Mouse (Mus musculus): Measurements from ENCODE around the gene Trim75. TPM values are rescaled to one million over a fixed set of nuclear protein-coding genes. Genes with fewer than 3 reads are reported as not detected.
"Not testable (repeated sequence)": the region's sequence is repeated elsewhere in the genome, so short reads cannot be mapped to it uniquely, and the experiment has no call there.

Gene Trim75
- total RNA-seq (2021): not detected

DNA sequence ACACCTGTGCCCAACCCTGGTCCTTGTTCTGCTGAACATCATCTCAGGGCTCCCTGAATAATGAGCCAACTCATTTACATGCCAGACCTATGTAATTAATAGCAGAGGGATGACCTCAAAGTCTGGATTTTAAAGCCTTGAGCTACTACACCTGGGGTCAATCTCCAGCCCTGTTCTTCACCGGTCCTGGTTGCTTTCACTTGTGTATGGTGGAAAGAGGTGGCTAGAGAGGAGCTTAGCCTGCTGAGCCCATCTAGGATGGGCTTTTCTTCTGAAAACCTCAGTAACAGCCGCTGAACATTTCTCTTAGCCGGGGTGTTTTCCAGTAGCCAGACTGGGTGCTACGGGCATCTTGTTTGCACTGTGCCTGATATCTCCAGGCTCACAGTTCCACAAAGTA is at the start of gene Trim75:
TSS of gene Trim75 (minus strand) at position 101 of the 400 bp plus-strand sequence.
- intact Hi-C loops (cut with DNase I): no loop called here
- DNase-seq: no peak

DNA sequence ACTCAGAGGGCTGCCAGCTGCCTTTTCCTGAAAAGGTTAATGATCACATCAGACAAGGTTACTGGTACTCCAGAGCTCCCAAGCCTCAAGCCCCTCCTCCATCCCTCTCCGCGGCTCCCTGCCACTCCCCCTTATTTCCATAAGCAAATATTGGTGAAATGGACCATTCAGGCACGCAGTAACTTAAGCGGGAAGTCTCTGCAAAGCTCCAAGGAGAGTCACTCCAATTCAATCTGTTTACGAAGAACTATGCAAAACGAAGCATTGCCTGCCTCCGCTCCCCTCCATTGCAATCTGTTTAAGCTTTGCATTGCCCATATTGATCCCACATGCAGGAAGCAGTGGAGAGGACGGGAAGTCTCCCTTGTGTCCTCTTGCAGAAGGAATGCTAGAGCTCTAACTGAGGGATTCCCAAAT is 49.5 kb upstream of the Trim75 start, which contains the start of gene Apela:
TSS of gene Apela (minus strand) at position 220 of the 417 bp plus-strand sequence.
- intact Hi-C loops (cut with DNase I): no loop called here
- peak in 1 of 2 experiments; percentile 1 for DNase-seq

DNA sequence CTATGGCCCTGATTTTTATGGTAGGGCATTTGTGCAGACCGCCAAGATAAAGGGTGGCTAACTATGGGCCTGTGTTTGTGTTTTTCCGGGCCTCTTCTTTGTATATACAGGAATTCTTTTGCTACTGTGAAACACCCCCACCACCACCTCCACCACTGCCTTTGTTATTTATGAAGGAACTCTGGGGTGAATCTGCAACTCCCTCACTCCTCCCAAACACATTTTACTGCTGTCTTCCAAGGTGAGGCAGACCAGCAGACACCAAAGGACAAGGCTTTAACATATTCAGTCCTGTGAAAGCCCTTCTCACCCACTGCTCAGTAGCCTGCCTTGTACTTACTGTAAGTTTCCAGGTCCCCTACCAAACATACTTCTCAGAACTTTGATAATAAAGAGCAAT is 46.5 kb upstream of the Trim75 start:
- intact Hi-C loops (cut with DNase I): no loop called here
- DNase-seq: no peak

DNA sequence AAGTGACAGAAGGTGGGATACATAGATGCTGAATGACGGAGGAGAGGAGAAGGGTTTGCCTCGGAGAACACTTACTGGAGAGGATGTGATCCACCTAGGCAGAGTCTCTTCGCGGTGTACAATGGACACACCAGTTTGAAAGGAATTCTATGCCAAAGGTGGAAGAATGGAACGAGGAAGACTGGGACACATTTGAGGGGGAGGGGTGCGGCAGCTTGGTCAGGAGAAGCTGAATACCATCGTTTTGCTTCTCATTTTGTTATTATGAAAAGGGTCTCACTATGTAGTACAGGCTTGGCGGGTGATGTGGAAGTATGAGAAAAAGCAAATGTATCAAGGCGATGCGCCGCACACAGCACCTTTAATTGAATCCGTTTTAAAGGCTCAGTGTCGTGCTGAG is 45.4 kb upstream of the Trim75 start:
- DNase-seq: no peak
- intact Hi-C loops (cut with DNase I): no loop called here

DNA sequence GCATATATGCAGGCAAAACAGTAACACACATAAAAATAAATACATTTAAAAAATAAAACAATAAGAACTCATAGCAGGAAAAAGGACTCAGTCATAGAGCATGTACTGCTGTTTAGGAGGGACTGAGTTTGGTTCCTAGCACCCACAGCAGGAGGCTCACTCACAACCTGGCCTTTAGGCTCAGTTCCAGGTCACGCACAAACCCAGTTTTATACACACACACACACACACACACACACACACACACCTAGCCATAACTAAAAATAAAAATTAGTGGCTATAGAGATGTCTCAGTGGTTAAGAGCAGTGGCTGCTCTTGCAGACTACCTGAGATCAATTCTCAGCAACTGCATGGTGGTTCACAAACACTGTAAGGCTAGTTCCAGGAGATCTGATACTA is 44.5 kb upstream of the Trim75 start:
- intact Hi-C loops (cut with DNase I): loop anchor here (1.0 kb wide), 1 partner anchor 31 kb away; no protein-coding TSS in a partner anchor
- no peak for DNase-seq

DNA sequence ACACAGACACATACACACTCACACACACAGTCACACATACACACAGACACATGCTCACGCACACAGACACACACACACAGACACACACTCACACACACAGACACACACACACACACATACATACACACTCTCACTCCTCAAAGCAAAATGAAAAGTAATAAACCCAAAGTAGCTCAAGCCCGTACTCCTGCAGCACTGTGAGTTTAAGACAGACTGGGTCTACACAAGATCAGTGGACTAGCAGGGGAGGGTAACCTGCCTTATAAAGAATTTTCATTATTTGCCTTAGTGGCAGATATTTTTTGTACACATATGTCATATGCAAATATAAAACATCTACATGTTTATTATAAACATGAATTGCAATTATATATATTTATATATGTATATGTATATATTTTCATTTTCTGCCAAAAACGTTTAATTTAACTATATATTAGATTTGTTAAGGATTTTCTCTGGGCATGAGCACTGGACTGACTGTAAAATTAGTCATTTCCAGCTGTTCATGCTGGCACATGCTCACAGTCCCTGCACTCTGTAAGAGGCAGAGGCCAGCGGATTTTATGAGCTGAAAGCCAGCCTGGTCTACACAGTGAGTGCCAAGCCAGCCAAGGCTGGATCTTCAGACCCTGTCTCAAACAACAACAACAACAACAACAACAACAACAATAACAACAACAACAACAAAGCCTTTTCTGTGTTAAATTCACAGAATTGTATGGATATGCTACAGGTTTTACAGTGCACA is 43.3 kb upstream of the Trim75 start:
- intact Hi-C loops (cut with DNase I): no loop called here

DNA sequence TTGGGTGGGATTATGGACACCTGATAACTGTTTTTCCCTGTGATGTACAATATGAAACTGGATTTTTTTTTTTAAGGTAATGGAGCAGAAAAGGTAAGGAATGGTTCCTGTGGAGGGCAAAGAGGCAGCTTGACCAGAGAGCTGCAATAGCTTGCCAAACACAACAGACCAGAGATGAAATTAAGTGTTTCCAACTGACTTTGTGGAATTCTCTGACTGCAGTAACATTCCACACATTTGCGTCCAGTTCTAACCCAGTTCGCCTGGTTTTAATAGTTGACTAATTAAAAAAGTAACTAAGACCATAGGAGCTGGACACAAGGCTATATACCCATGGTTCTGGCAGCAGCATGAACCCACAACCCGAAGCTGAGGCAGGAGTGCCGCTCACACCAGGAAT is 42.1 kb upstream of the Trim75 start:
- intact Hi-C loops (cut with DNase I): no loop called here
- no peak for DNase-seq

More for the DNA sequence above, 43.3 kb upstream of the Trim75 start:
- no peak for DNase-seq

DNA sequence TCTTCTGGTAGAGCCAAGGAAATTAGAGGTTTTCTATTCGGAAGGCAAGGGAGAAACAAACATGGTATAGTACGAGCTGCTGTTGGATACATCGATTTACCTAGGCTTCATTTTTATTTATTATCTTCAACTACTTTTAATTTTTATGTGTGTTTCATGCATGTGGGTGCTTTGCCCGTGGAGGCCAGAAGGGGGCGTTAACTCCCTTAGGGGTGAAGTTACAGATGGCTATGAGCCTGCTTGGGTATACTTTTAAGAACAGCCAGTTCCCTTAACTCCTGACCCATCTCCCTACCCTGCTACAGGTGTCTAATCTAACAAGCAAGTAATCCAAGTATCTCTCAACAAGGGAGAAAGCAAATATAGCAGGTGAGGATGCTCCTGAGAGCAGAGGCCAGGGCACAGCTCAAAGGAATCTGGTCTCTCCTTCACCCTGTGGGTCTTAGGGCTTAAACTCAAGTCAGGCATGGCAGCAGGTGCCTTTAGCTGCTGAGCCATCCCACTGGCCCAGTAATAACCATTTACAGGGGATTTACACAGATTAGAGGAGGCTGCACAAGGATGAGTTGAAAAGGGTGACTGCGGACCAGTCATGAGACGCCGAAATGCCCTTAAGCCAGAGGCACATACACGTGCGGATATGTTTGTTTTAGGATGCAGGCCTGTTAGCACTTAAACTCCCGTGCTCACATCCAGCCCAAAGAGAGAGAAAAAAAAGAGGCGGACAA is 41.5 kb upstream of the Trim75 start:
- no peak for DNase-seq
- intact Hi-C loops (cut with DNase I): no loop called here

DNA sequence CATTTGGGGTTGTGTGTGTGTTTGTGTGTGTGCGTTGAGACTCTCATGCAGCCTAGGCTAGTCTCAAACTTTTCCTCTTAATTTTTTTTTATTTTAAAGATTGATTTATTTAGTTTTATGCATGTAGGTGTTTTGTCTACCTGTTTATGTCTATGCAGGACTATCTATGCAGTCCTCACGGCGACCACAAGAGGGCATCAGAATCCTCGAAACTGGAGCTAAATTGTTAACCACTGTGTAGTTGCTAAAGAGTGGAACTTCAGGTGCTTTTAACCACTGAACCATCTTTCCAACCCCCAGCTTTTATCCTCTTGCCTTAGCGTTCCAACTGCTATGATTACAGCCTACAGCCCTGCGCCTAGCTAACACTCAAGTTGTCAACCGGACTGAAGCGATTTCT is 34.9 kb upstream of the Trim75 start:
- peak; percentile 26 to 68 for DNase-seq
- intact Hi-C loops (cut with DNase I): loop anchor here (1.0 kb wide), 1 partner anchor 88 kb away; no protein-coding TSS in a partner anchor

DNA sequence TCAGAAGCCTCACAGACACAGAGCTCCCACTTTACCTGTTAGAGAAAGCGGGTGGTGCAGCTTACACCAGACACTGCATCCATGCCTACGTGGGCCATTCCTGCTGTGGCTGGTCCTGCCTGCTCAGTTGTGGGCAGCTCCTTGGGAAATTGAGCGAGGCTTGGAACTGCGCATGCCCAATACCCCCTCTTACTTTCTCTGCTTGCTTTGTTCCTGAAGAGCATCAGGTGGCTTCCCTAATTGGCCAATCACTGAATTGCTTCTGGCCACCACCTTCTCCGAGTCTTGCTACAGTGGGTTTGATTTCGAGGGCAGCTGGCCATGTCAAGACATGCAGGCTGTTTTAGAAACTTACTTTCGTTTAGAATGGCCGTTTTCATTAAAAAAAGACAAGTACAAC is 30.8 kb upstream of the Trim75 start, which contains the start of the genes Trim61 and Trim60:
TSS of gene Trim61 (minus strand) at position 101 of the 400 bp plus-strand sequence.
TSS of gene Trim60 (minus strand) at position 162 of the 400 bp plus-strand sequence.
- intact Hi-C loops (cut with DNase I): no loop called here
- no peak for DNase-seq

DNA sequence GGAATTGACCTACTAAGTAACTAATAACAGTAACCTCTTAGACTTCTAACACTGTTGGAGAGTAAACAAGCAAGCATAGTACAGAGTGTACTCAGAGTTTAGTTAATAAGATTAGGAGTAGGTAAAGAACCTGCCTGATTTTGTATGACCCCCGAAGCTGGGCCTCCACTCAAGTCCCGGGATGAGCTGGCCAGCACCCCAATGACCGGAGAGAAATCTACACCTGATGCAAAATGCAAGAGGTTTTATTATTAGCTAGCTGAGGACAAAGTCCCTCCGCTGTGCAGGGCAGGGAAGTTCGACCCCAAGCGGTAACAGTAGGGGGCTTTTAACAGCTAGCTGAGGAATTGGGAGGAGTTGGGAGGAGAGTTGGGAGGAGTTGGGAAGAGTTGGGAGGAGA is 20.0 kb upstream of the Trim75 start:
- DNase-seq; intact Hi-C loops (cut with DNase I): not testable (repeated sequence)

DNA sequence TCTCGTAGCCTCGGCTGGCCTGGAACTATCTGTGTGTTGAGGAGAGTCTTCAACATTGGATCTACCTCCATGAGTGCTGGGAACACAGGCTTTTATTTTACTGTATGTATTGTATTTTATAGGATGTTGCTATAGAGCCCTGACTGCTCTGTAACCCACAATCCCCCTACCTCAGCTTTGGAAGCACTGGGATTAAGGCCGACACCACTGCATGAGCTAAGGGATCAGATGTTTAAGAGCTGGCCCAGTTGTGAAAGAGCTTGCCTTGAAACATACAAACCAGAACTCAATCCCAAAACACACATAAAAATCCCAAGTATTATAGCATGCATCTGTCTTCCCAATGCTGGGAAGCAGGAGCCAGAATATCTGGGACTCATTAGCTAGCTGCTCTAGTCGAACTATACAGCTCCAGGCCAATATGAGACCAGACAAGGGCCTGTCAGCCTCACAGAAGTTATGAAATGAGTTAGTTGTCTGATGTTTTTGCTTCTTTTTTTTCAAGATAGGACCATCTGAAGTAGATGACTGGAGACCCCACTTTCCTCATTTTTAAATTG is 11.3 kb upstream of the Trim75 start:
- intact Hi-C loops (cut with DNase I): no loop called here
- no peak for DNase-seq

DNA sequence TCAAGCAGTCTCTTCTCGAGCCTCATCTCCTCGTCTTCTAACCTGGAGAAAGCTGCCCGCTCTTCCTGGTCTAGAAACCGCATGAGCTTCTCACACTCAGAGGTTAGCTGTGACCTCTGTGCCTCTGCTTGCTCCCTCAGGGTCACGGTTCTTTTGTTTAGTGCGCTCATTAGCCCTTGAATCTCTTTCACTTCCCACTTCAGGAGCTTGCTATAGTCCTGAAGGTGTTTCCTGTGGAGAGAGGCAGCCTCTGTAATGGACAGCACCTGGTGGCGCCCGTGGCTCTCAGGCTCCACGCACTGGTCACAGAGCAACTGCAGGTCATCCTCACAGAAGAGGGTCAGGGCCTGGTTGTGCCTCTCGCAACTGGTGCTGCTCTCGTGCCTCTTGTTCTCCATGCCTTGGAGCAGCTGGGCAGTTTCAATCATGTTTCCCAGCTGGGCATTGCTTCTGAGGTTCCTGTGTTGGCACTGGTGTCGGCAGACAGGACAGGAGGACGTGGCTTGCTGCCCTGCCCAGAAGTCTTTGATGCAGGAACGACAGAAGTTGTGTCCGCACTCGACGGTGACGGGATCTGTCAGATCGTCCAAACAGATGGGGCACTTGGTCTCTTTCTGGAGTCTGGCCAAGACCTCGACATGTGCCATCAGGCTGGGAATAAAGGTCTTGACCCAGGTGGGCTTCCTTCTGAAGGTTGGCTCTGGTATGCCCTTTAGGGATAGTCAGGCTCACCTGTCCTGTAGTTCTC is 4.3 kb downstream of the Trim75 start:
- intact Hi-C loops (cut with DNase I): no loop called here
- no peak for DNase-seq

DNA sequence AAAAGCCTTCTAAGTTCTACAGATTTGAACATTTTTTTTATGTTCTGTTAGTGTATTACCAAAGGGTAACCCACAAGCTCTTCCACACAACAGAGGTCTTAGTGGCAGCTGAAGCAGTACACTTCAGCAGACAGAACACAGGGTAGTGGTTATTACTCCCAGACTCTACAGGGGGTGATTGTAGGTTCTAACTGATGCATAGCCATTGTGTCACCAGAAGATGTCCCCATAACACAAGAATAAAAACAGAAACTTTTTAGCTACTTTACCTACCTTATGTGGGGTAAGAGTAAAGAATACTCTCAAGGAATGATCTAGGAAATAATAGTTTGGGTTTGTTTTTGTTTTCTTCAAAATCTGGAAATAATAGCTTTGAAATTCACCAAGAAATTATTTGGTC is 24.8 kb downstream of the Trim75 start:
- intact Hi-C loops (cut with DNase I): no loop called here
- DNase-seq: no peak

DNA sequence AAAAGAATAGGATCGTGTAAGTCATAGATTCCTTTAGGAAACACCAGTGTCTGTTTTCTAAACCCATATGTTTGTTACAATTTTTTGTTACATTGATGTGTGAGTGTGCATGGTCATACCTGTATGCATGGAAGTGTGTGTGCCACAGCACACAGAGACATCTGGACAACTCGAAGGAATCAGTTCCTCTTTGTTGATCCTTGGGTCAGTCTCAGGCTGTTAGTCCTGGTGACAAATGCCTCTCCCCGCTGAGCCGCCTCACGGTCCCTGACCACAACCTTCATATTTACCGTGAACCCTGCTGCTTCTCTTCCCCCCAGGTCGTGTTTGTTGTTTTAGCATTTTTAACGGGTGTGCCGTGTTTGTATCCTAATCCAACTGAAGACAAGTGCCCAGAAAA is 28.6 kb downstream of the Trim75 start:
- intact Hi-C loops (cut with DNase I): no loop called here
- no peak for DNase-seq

DNA sequence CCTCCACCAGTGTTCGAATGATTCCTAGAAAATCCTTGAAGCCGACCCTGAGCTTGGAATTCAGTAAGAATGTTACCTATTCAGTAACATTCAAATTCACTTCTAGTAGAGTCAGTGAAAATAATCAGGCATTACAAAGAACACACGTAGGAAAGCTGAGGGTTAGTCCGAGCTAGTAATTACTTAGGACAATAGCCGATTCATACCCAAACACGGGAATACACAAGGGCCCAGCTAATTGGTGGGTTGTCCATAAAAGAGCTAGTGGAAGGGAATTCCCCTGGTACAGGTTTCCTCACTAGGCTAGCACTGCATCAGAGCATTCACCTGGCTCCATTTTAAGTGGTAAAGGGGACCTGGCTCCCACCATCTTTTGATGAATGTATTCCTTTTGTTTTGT is 35.5 kb downstream of the Trim75 start:
- DNase-seq: no peak
- intact Hi-C loops (cut with DNase I): no loop called here

DNA sequence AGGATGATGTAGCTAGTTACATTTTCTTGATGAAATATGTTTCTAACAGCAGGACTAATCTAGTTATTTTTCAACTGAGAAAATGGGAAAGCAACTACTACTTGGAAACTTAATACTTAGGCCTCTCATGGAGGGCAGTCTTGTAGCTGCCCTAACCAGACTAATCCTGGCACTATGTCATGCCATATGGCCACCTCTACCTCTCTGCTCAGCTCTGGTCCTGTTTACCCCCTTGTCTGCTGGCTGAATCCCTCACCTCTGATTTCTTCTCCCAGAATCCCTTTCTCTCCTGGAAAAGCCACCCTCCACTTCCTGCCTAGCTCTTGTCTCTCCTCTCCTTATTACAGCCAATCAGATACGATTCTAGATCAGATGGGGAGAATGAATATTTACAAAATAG is 39.3 kb downstream of the Trim75 start:
- intact Hi-C loops (cut with DNase I): no loop called here
- no peak for DNase-seq

DNA sequence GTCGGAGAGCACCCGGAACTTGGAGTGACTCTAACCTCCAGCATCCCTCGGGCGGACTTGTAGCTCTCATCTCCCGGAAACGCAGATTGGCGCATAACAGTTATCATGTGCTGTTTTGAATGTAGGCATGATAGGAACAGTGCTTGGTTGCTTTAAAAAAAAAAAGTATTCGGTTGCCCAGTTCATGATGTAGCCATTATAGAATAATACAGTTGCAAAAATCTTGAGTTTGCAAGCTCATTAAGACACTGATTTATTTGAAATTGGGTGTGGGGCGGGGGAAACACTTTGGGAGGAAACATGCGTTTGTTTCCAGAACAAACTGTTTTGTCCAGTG is 40.0 kb downstream of the Trim75 start:
- intact Hi-C loops (cut with DNase I): loop anchor here (2.0 kb wide), 1 partner anchor 99 kb away; no protein-coding TSS in a partner anchor
- no peak for DNase-seq

DNA sequence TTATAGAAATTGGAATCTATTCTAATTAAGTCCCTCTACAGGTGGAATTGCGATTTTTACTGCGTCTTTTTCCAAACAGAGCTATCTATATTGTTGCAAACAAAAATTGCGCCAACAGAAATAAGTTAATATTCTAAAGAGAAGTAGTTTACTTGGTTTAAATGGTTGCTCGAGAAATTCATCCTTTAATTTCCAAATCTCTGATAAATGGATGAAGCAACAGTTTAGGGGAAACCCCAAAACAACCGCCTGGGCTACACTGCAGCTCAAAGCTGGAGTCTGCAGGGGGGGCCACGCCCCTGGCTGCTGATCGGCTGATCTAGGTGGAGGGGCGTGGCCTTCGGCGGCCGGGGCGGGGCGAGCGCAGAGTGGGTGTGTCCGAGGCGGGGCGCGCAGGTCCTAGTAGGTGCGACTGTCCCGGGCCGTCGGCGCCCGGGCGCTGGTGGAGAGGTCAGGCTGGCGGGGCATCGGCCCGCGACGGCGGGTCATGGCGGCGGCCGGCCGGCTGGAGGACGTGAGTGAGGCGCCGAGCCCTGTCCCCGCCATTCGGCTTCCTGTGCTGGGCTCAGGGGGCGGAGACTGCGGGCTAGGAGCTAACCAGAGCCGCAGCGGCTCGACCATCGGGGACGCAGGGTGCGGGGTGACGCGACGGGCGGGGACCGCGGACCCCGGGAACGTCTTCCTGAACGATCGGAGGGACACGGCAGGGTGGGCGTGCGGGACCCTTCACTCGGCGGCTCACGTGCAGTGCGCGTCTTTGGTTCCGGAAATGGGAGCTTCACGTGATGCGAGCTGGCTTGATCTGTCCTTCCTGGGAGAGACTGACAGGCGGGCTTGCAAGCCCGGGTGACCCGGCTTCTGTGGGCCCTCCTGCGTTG is 40.6 kb downstream of the Trim75 start, which contains the start of gene Tmem192:
TSS of gene Tmem192 (plus strand) at position 366 of the 878 bp plus-strand sequence.
- DNase-seq: peak; percentile 97 to 98
- intact Hi-C loops (cut with DNase I): loop anchor here (2.0 kb wide), 1 partner anchor 98 kb away; no protein-coding TSS in a partner anchor

DNA sequence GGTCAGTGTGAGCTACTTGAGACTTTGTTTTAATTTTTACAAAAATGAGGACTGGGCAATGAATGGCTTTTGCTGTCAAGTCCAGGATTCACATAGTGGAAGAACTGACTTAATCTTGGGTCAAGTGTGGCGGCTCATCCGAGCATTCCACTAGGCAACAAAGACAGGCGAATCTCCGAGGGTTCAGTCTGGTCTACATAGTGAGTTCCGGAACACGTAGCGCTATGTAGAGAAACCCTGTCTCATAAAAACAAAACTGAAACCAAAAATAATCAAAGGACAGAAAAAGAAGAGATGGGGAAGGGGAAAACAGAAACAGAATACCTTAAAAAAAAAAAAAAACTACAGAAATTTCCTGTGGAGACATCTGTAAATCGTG is 41.2 kb downstream of the Trim75 start:
- intact Hi-C loops (cut with DNase I): loop anchor here (2.0 kb wide), 1 partner anchor 98 kb away; no protein-coding TSS in a partner anchor
- DNase-seq: no peak

Data from heart, postnatal 36 days (tissue).